Mouse (Mus musculus): Measurements from ENCODE around the gene Pagr1a. TPM values are rescaled to one million over a fixed set of nuclear protein-coding genes. Genes with fewer than 3 reads are reported as not detected.

Pagr1a gene
- polyA plus RNA-seq, 1 experiment from 2014 or later: 76.1 TPM

DNA sequence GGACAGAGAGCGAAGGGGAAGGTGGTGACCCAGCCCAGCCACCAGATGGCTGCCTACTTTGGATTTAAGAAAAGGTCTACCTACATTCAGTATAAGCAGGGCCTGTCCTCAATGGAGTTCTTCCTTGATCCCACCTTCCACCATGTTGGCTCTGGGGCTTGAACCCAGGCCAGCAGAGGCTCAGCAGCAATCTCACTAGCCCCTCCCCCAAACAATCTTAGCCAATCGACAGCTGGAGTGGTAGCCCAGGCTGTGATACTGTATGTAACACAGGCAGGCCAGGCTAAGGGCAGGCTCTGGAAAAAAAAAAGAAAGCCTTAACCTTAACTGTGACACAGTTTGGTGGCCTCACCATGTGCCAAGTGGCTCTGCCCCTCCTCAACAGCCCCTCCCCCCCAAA, 5.4 kb downstream of the Pagr1a start:
- Histone ChIP-seq H3K27ac (ENCODE audit: low read depth, low read length) (no peak overlapping the region), H3K4me2 (replicated peaks; ENCODE audit: low read depth, low read length) (no peak overlapping the region), H3K9me3 (ENCODE audit: control insufficient read depth, low read length) (no peaks in the 10 kb centered on the region), H3K9ac (ENCODE audit: low read depth, low read length) (no peak overlapping the region), H3K36me3 (ENCODE audit: control insufficient read depth, insufficient read depth, low read length) (0 out of 2 replicates have a peak, but pooled peaks cover 4% of the 10 kb centered on the region), H3K4me3 (ENCODE audit: low read depth, low read length) (no peak overlapping the region), H3K27me3 (ENCODE audit: control insufficient read depth, insufficient read depth, low read length) (no peaks in the 10 kb centered on the region), H3K4me1 (replicated peaks; ENCODE audit: control insufficient read depth, insufficient read depth, low read length) (peaks cover 7% of the 10 kb centered on the region)
- DNase-seq (ENCODE audit: low spot score) (no peak), ATAC-seq (ENCODE audit: low FRiP score) (no peak)
- WGBS: 72% methylated on average over 2 of the region's 2 CpGs

DNA sequence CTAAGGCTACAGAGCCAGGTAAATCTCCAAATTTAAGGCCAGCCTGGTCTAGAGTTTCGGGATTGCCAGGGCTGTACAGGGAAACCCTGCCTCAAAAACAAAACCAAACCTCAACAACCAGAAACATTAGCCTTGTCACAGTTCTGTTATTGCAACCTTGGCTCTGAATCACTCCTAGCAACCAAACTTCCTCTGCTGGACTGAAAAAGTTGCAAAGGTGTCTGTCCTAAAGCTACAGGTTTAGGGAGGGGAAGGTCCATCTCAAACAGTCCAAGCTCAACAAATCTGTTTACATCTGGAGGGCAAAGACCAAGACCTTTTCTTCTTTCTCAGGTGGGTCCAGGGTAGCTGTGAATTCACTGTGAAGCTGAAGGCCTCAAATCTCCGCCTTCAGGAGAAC, 6.1 kb downstream of the Pagr1a start:
- DNase-seq (ENCODE audit: low spot score) (no peak), ATAC-seq (ENCODE audit: low FRiP score) (no peak)
- Histone ChIP-seq H3K27me3 (ENCODE audit: control insufficient read depth, insufficient read depth, low read length) (no peaks in the 10 kb centered on the region), H3K4me1 (replicated peaks; ENCODE audit: control insufficient read depth, insufficient read depth, low read length) (peaks cover 6% of the 10 kb centered on the region), H3K36me3 (ENCODE audit: control insufficient read depth, insufficient read depth, low read length) (0 out of 2 replicates have a peak, but pooled peaks cover 4% of the 10 kb centered on the region), H3K4me2 (replicated peaks; ENCODE audit: low read depth, low read length) (no peak overlapping the region), H3K9me3 (ENCODE audit: control insufficient read depth, low read length) (no peaks in the 10 kb centered on the region), H3K9ac (ENCODE audit: low read depth, low read length) (no peak overlapping the region), H3K27ac (ENCODE audit: low read depth, low read length) (no peak overlapping the region), H3K4me3 (ENCODE audit: low read depth, low read length) (no peak overlapping the region)
- 91% methylated on average over 2 of the region's 2 CpGs for WGBS

DNA sequence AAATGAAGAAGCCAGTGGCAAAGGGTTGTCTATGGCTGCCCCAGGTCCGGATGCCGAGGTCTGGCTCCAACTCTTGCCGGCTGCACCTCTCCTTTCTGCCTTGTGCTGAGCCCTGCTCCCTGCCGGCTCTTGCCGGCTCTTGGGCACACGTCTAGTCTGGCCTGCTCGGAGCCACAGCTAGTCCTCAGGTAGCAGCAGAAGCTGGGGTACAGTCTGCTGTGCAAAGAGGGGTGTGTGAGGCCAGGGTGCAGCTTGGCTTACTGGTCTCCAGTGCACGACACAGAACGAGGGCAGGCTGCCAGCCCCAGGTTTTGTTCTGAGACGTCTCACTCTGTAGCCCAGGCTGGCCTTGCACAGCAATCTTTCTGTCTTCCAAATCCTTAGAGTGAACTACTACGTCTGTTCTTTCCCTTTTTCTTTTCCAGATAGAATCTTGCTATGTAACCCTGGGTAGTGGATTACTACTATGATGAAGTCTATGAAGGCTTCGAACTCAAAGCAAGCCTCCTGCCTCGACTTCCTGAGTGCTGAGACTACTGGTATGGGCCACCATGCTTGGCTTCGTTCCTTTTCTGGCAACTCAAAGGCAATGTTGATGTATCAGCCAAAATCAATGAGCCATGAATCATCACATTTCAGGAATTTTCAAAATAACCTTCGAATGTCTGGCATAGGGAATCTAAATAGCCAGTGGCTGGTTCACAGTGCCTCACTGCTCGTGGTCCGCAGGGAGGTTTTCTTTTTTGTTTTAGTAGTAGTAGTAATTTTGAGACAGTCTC, 7.7 kb downstream of the Pagr1a start:
- 0 out of 2 replicates have a peak, but pooled peaks cover 4% of the 10 kb centered on the region for H3K36me3 ChIP-seq (ENCODE audit: control insufficient read depth, insufficient read depth, low read length)
- no peaks in the 10 kb centered on the region for H3K9me3 ChIP-seq (ENCODE audit: control insufficient read depth, low read length)
- 0 out of 2 replicates have a peak overlapping the region, but pooled peaks have one; percentile 67 for H3K27ac ChIP-seq (ENCODE audit: low read depth, low read length)
- 87% methylated on average over 17 of the region's 17 CpGs for WGBS
- H3K9ac ChIP-seq (ENCODE audit: low read depth, low read length): no peak overlapping the region
- no peaks in the 10 kb centered on the region for H3K27me3 ChIP-seq (ENCODE audit: control insufficient read depth, insufficient read depth, low read length)
- H3K4me3 ChIP-seq (ENCODE audit: low read depth, low read length): no peak overlapping the region
- no peak overlapping the region for H3K4me2 ChIP-seq (replicated peaks; ENCODE audit: low read depth, low read length)
- no peaks in the 10 kb centered on the region for H3K4me1 ChIP-seq (replicated peaks; ENCODE audit: control insufficient read depth, insufficient read depth, low read length)
- ATAC-seq (ENCODE audit: low FRiP score) (no peak), DNase-seq (ENCODE audit: low spot score) (no peak)

GRCm38 (mm10) chr7:127008239-127009019, 8.7 kb downstream of the Pagr1a start:
- Histone ChIP-seq H3K4me3 (ENCODE audit: low read depth, low read length) (no peak overlapping the region), H3K4me2 (replicated peaks; ENCODE audit: low read depth, low read length) (no peak overlapping the region), H3K4me1 (replicated peaks; ENCODE audit: control insufficient read depth, insufficient read depth, low read length) (no peaks in the 10 kb centered on the region), H3K9ac (ENCODE audit: low read depth, low read length) (no peak overlapping the region), H3K27ac (ENCODE audit: low read depth, low read length) (peak overlapping the region; percentile 67), H3K9me3 (ENCODE audit: control insufficient read depth, low read length) (no peaks in the 10 kb centered on the region), H3K36me3 (ENCODE audit: control insufficient read depth, insufficient read depth, low read length) (0 out of 2 replicates have a peak, but pooled peaks cover 2% of the 10 kb centered on the region), H3K27me3 (ENCODE audit: control insufficient read depth, insufficient read depth, low read length) (no peaks in the 10 kb centered on the region)
- DNase-seq (ENCODE audit: low spot score) (no peak), ATAC-seq (ENCODE audit: low FRiP score) (peak; percentile 56; the same call in 1 of the 2 replicates)
- 70% methylated on average over 9 of the region's 9 CpGs for WGBS

DNA sequence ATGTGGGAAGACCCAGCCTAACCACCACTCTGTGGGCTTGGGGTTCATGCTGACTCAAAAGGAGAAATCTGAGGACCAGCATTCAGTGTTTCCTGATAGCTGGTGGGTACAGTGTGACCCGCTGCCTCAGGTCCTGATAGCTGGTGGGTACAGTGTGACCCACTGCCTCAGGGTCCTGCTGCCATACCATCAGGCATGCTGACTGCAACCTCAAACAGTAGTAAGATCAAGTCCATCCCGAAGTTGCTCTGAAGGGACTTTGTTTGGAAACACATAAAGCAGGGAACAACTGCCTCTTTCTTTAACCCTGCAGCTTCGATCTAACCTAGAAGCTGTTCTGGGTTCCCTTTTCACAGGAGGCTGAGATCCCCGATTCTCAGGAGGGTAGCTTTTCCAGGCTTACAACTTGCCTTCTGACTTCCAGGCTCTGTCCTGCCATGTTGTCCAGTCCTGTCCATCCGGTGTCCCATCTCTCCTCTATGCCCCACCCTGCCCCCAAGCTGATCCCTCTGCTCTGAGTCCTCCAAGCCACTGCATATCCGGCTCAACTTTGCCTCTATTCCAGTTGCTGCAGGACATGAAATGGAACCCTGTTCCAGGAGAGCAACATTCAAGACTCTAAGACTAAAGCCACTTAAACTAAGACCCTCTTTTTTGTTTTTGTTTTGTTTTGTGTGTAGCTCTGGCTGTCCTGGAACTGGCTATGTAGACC, 9.7 kb downstream of the Pagr1a start:
- Histone ChIP-seq H3K9ac (ENCODE audit: low read depth, low read length) (no peak overlapping the region), H3K27me3 (ENCODE audit: control insufficient read depth, insufficient read depth, low read length) (no peaks in the 10 kb centered on the region), H3K4me2 (replicated peaks; ENCODE audit: low read depth, low read length) (no peak overlapping the region), H3K27ac (ENCODE audit: low read depth, low read length) (no peak overlapping the region), H3K4me1 (replicated peaks; ENCODE audit: control insufficient read depth, insufficient read depth, low read length) (no peaks in the 10 kb centered on the region), H3K4me3 (ENCODE audit: low read depth, low read length) (no peak overlapping the region), H3K36me3 (ENCODE audit: control insufficient read depth, insufficient read depth, low read length) (no peaks in the 10 kb centered on the region), H3K9me3 (ENCODE audit: control insufficient read depth, low read length) (no peaks in the 10 kb centered on the region)
- ATAC-seq (ENCODE audit: low FRiP score) (no peak), DNase-seq (ENCODE audit: low spot score) (no peak)
- 83% methylated on average over 6 of the region's 6 CpGs for WGBS

DNA sequence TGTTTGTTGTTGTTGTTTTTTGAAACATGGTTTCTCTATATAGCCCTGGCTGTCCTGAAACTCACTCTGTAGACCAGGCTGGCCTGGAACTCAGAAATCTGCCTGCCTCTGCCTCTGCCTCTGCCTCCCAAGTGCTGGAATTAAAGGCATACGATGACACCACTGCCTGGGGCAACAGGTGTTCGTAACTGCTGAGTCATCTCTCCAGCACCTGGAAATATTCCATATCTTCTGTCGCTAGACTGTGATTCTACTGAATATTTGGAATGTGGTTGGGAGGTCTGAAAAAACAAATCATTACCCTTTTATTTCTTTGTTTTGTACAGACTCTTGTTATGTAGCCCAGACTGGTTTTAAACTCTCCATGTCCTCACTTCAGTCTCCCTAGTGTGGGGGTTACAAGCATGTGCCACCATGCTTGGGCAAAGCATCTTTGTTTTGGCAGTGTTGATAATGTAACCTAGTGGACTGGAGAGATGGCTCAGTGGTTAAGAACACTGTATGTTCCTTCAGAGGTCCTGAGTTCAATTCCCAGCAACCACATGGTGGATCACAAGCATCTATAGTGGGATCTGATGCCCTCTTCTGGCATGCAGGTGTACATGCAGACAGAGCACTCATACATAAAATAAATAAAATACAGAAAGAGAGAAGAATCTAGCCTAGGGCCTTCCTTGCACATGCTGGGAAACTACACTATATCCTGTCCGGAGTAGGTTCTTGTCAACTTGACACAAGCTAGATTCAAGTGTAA, 12.9 kb downstream of the Pagr1a start:
- Histone ChIP-seq H3K27me3 (ENCODE audit: control insufficient read depth, insufficient read depth, low read length) (no peaks in the 10 kb centered on the region), H3K4me3 (ENCODE audit: low read depth, low read length) (no peak overlapping the region), H3K36me3 (ENCODE audit: control insufficient read depth, insufficient read depth, low read length) (no peaks in the 10 kb centered on the region), H3K27ac (ENCODE audit: low read depth, low read length) (no peak overlapping the region), H3K9me3 (ENCODE audit: control insufficient read depth, low read length) (no peaks in the 10 kb centered on the region), H3K4me2 (replicated peaks; ENCODE audit: low read depth, low read length) (no peak overlapping the region), H3K4me1 (replicated peaks; ENCODE audit: control insufficient read depth, insufficient read depth, low read length) (no peaks in the 10 kb centered on the region), H3K9ac (ENCODE audit: low read depth, low read length) (no peak overlapping the region)
- WGBS: 85% methylated on average over 4 of the region's 4 CpGs
- DNase-seq (ENCODE audit: low spot score) (no peak), ATAC-seq (ENCODE audit: low FRiP score) (no peak)

DNA sequence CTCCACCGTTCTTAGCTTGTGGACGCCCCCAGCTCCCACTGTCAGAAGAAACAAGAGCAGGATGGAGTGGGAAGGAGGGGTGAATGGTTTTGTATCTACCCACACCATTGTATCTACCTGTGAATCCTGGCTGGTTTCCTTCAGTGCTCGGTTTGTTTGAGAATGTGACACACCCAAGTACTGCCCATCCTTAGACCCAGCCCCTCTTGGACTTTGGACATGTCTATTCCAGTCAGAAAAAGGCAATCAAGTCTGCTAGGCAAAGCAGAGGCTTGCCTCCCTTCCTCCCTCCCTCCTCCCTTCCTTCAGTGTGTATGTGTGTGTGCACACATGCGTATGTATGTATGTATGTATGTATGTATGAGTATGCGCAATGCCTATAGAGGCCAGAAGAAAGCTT, 13.5 kb downstream of the Pagr1a start:
- Histone ChIP-seq H3K27me3 (ENCODE audit: control insufficient read depth, insufficient read depth, low read length) (no peaks in the 10 kb centered on the region), H3K4me1 (replicated peaks; ENCODE audit: control insufficient read depth, insufficient read depth, low read length) (no peaks in the 10 kb centered on the region), H3K9me3 (ENCODE audit: control insufficient read depth, low read length) (no peaks in the 10 kb centered on the region), H3K27ac (ENCODE audit: low read depth, low read length) (no peak overlapping the region), H3K36me3 (ENCODE audit: control insufficient read depth, insufficient read depth, low read length) (no peaks in the 10 kb centered on the region), H3K4me2 (replicated peaks; ENCODE audit: low read depth, low read length) (no peak overlapping the region), H3K4me3 (ENCODE audit: low read depth, low read length) (no peak overlapping the region), H3K9ac (ENCODE audit: low read depth, low read length) (no peak overlapping the region)
- ATAC-seq (ENCODE audit: low FRiP score) (no peak), DNase-seq (ENCODE audit: low spot score) (no peak)
- WGBS: 95% methylated on average over 5 of the region's 5 CpGs

DNA sequence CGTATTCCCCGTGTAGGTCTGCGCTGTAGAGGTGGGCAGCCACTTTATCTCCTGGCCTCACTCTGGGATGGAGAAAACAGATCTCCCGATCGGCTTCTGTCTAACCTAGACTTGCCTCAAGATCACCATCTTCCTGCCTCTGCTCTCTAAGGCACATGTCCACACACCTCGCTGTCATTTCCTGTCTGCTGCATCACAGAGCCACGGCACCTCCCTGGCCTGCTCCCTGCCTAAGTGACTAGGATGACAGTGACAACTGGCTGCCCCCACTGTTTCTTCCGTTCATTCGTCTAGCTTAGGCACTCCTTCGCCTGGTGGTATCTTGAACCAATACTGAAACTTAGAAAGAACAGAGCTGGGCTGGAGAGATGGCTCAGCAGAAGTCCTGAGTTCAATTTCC, 17.6 kb downstream of the Pagr1a start:
- H3K27ac ChIP-seq (ENCODE audit: low read depth, low read length): no peak overlapping the region
- H3K27me3 ChIP-seq (ENCODE audit: control insufficient read depth, insufficient read depth, low read length): no peaks in the 10 kb centered on the region
- no peak overlapping the region for H3K4me3 ChIP-seq (ENCODE audit: low read depth, low read length)
- H3K9ac ChIP-seq (ENCODE audit: low read depth, low read length): no peak overlapping the region
- no peaks in the 10 kb centered on the region for H3K36me3 ChIP-seq (ENCODE audit: control insufficient read depth, insufficient read depth, low read length)
- H3K4me2 ChIP-seq (replicated peaks; ENCODE audit: low read depth, low read length): no peak overlapping the region
- WGBS: 86% methylated on average over 10 of the region's 10 CpGs
- DNase-seq (ENCODE audit: low spot score): no peak
- no peak for ATAC-seq (ENCODE audit: low FRiP score)
- no peaks in the 10 kb centered on the region for H3K4me1 ChIP-seq (replicated peaks; ENCODE audit: control insufficient read depth, insufficient read depth, low read length)
- no peaks in the 10 kb centered on the region for H3K9me3 ChIP-seq (ENCODE audit: control insufficient read depth, low read length)

All from hindbrain, embryonic 11.5 days (tissue).